Mouse (Mus musculus) gastrocnemius, postnatal 25 days (tissue): ENCODE measurements around the gene Slc22a21. TPM values are rescaled to one million over a fixed set of nuclear protein-coding genes. Genes with fewer than 3 reads are reported as not detected.

Experiments
- DNase-seq: peaks from one replicate; pipeline ENCODE4 v3.0.0; 2022
- total RNA-seq, 2 experiments: library from RNA; stranded (reverse); gene quantifications; 1 replicate in 1 of 2; 2 replicates in 1 of 2; pipeline ENCODE4 v1.2.3; 2021

Gene Slc22a21
- total RNA-seq, 2 experiments from 2014 or later, result 1.00 to 1.4 TPM

GRCm38 (mm10) chr11:53902741-53903140 lies 77.4 kb downstream of the Slc22a21 start:
- no peak for DNase-seq

GRCm38 (mm10) chr11:53900991-53901390 lies 79.1 kb downstream of the Slc22a21 start:
- DNase-seq, result no peak

GRCm38 (mm10) chr11:53899981-53900380 lies 80.2 kb downstream of the Slc22a21 start:
- no peak for DNase-seq

Other genes starting within 250 kb of the Slc22a21 start
- 1 to 10 TPM; 5.1 to 9.1 TPM for gene Irf1, start 210.3 kb downstream of the Slc22a21 start, total RNA-seq
- gene Gm17334, start 207.1 kb downstream of the Slc22a21 start, total RNA-seq, result not detected
- gene Gm12216, start 121.1 kb downstream of the Slc22a21 start, total RNA-seq, result 1 to 10 TPM; 2.0 TPM
- 10 to 100 TPM; 10.6 to 10.7 TPM for gene Slc22a5, start 88.7 kb downstream of the Slc22a21 start, total RNA-seq
- gene Slc22a4, start 47.8 kb upstream of the Slc22a21 start, total RNA-seq, result 1 to 10 TPM; 1.6 to 6.9 TPM
- gene Pdlim4, start 88.7 kb upstream of the Slc22a21 start, total RNA-seq, result 1 to 10 TPM; 8.6 to 10.0 TPM
- gene P4ha2, start 119.8 kb upstream of the Slc22a21 start, total RNA-seq, result 10 to 100 TPM; 25.6 to 32.3 TPM